Mouse (Mus musculus) hindbrain, embryonic 16.5 days (tissue): ENCODE results near the gene Olfr736. TPM values are rescaled to one million over a fixed set of nuclear protein-coding genes. Genes with fewer than 3 reads are reported as not detected.

ENCODE experiments used
- polyA plus RNA-seq: library from polyadenylated mRNA; unstranded; fragments of >200 nt; fragmentation: Nextera tagmentation; extraction: Ambion mirVana; gene quantifications from 2 replicates; pipeline ENCODE4 v1.2.1, GENCODE M21; 2015

Gene Olfr736
- polyA plus RNA-seq, 1 experiment from 2014 or later, result not detected

Other genes starting within 250 kb of the Olfr736 start
- not detected in 2 replicates for gene Olfr728, start 238.5 kb upstream of the Olfr736 start, polyA plus RNA-seq
- gene Olfr729, start 228.3 kb upstream of the Olfr736 start, polyA plus RNA-seq, result not detected in 2 replicates
- gene Olfr730, start 193.0 kb upstream of the Olfr736 start, polyA plus RNA-seq, result not detected in 2 replicates
- not detected in 2 replicates for gene Olfr731, start 139.3 kb upstream of the Olfr736 start, polyA plus RNA-seq
- gene Olfr732, start 97.0 kb upstream of the Olfr736 start, polyA plus RNA-seq, result not detected in 2 replicates
- not detected in 2 replicates for gene Olfr733, start 79.6 kb upstream of the Olfr736 start, polyA plus RNA-seq
- gene Olfr734, start 54.4 kb upstream of the Olfr736 start, polyA plus RNA-seq, result not detected in 2 replicates
- gene Olfr735, start 32.3 kb upstream of the Olfr736 start, polyA plus RNA-seq, result not detected in 2 replicates
- gene Tlr11, start 23.2 kb upstream of the Olfr736 start, polyA plus RNA-seq, result not detected in 2 replicates
- gene Olfr738, start 26.4 kb downstream of the Olfr736 start, polyA plus RNA-seq, result not detected in 2 replicates
- gene Olfr739, start 37.5 kb downstream of the Olfr736 start, polyA plus RNA-seq, result not detected in 2 replicates
- not detected in 2 replicates for gene Olfr740, start 64.4 kb downstream of the Olfr736 start, polyA plus RNA-seq
- gene Olfr741, start 91.6 kb downstream of the Olfr736 start, polyA plus RNA-seq, result not detected in 2 replicates
- gene Olfr742, start 122.4 kb downstream of the Olfr736 start, polyA plus RNA-seq, result not detected in 2 replicates
- gene Olfr743, start 140.7 kb downstream of the Olfr736 start, polyA plus RNA-seq, result not detected in 2 replicates
- gene Olfr744, start 233.7 kb downstream of the Olfr736 start, polyA plus RNA-seq, result not detected in 2 replicates